8 mouse cellular contexts compared by ENCODE assay signal in genomic region chr5:139150603-139151031, GRCm38 (mm10). TPM values are rescaled to one million over a fixed set of nuclear protein-coding genes. Genes with fewer than 3 reads are reported as not detected.
DNase-seq lines count a peak whose midpoint lies in the region; ATAC-seq and TF ChIP-seq lines count a peak whose summit lies in the region.

No protein-coding gene starts in this region.

- WGBS in forebrain, embryonic 10.5 days: under 1% methylated on average over 45 of the region's 45 CpGs
- under 1% methylated on average over 42 of the region's 45 CpGs for WGBS in kidney, postnatal 0 days
- WGBS in midbrain, embryonic 10.5 days: under 1% methylated on average over 45 of the region's 45 CpGs
- WGBS in stomach, embryonic 16.5 days: under 1% methylated on average over 45 of the region's 45 CpGs

- H3K9me3 ChIP-seq in forebrain, embryonic 10.5 days: no peaks in the 10 kb centered on the region
- H3K9me3 ChIP-seq in kidney, postnatal 0 days (replicated peaks; ENCODE audit: low read length): no peaks in the 10 kb centered on the region
- no peaks in the 10 kb centered on the region for H3K9me3 ChIP-seq in midbrain, embryonic 10.5 days (replicated peaks)
- no peaks in the 10 kb centered on the region for H3K9me3 ChIP-seq in stomach, embryonic 16.5 days (replicated peaks; ENCODE audit: control insufficient read depth, low read length)

- peak overlapping the region; percentile 64 for H3K9ac ChIP-seq in kidney, postnatal 0 days (ENCODE audit: low read depth, low read length)
- H3K9ac ChIP-seq in stomach, embryonic 16.5 days (ENCODE audit: low read length): peak overlapping the region; percentile 87

- intact Hi-C loops in left cerebral cortex, postnatal 4 days (cut with DNase I): no loop called here
- intact Hi-C loops in left cerebral cortex, postnatal 14 days (cut with DNase I): no loop called here

- H3K27me3 ChIP-seq in forebrain, embryonic 10.5 days (ENCODE audit: poor library complexity, severe bottlenecking): no peaks in the 10 kb centered on the region
- H3K27me3 ChIP-seq in kidney, postnatal 0 days (ENCODE audit: insufficient read depth, low read length): no peaks in the 10 kb centered on the region
- H3K27me3 ChIP-seq in midbrain, embryonic 10.5 days (ENCODE audit: low read depth, poor library complexity, severe bottlenecking): no peaks in the 10 kb centered on the region
- H3K27me3 ChIP-seq in stomach, embryonic 16.5 days (ENCODE audit: control insufficient read depth, insufficient read depth, low read length): no peaks in the 10 kb centered on the region

- DNase-seq in left cerebral cortex, postnatal 4 days: peak; percentile 21
- no peak for DNase-seq in left cerebral cortex, postnatal 14 days (ENCODE audit: low spot score in 2 of 2)
- peak; percentile 30 to 51 for DNase-seq in adrenal gland, postnatal 36 days
- DNase-seq in forebrain, embryonic 10.5 days (ENCODE audit: extremely low spot score, low spot score): peak; percentile 30
- DNase-seq in kidney, postnatal 0 days (ENCODE audit: low spot score): no peak
- DNase-seq in midbrain, embryonic 10.5 days (ENCODE audit: low spot score): peak; percentile 21
- DNase-seq in gastrocnemius, postnatal 10 days: no peak

- peak overlapping the region; percentile 87 for H3K27ac ChIP-seq in forebrain, embryonic 10.5 days
- H3K27ac ChIP-seq in kidney, postnatal 0 days: peak overlapping the region; percentile 66
- H3K27ac ChIP-seq in midbrain, embryonic 10.5 days (replicated peaks): peak overlapping the region; percentile 87
- peak overlapping the region; percentile 34 for H3K27ac ChIP-seq in stomach, embryonic 16.5 days (ENCODE audit: low read length)

- no peak for TF ChIP-seq CTCF in kidney, postnatal 0 days (IDR thresholded peaks at IDR 0.05; ENCODE audit: low read depth)

- H3K4me2 ChIP-seq in kidney, postnatal 0 days (ENCODE audit: low read length): peak overlapping the region; percentile 86
- peak overlapping the region; percentile 83 for H3K4me2 ChIP-seq in stomach, embryonic 16.5 days (ENCODE audit: low read depth, low read length)

- peaks cover 25% of the 10 kb centered on the region for H3K4me1 ChIP-seq in forebrain, embryonic 10.5 days
- H3K4me1 ChIP-seq in kidney, postnatal 0 days (replicated peaks; ENCODE audit: insufficient read depth, low read length): 0 out of 2 replicates have a peak, but pooled peaks cover 3% of the 10 kb centered on the region
- H3K4me1 ChIP-seq in midbrain, embryonic 10.5 days: peaks cover 23% of the 10 kb centered on the region
- H3K4me1 ChIP-seq in stomach, embryonic 16.5 days (ENCODE audit: control insufficient read depth, insufficient read depth, low read length): peaks cover 15% of the 10 kb centered on the region

- peaks cover 41% of the 10 kb centered on the region for H3K36me3 ChIP-seq in forebrain, embryonic 10.5 days (replicated peaks)
- H3K36me3 ChIP-seq in kidney, postnatal 0 days (ENCODE audit: insufficient read depth, low read length): peaks cover 34% of the 10 kb centered on the region
- peaks cover 38% of the 10 kb centered on the region for H3K36me3 ChIP-seq in midbrain, embryonic 10.5 days
- H3K36me3 ChIP-seq in stomach, embryonic 16.5 days (ENCODE audit: control insufficient read depth, insufficient read depth, low read length): 0 out of 2 replicates have a peak, but pooled peaks cover 4% of the 10 kb centered on the region

- no peak; the same call in none of the 2 replicates for ATAC-seq in kidney, postnatal 0 days (replicated peaks; ENCODE audit: low FRiP score, low read depth)
- peak; percentile 2; the same call in 1 of the 2 replicates for ATAC-seq in stomach, embryonic 16.5 days (ENCODE audit: insufficient read depth, low FRiP score)

- H3K4me3 ChIP-seq in forebrain, embryonic 10.5 days: peak overlapping the region; percentile 94
- peak overlapping the region; percentile 68 for H3K4me3 ChIP-seq in kidney, postnatal 0 days (replicated peaks; ENCODE audit: low read depth, low read length)
- H3K4me3 ChIP-seq in midbrain, embryonic 10.5 days: peak overlapping the region; percentile 94
- H3K4me3 ChIP-seq in stomach, embryonic 16.5 days (replicated peaks; ENCODE audit: low read length): peak overlapping the region; percentile 87

RNA-seq across cellular contexts. Expression of gene Dnaaf5, which starts 0.6 kb away (rescaled TPM):
- total RNA-seq in left cerebral cortex, postnatal 4 days (2021): 10 to 100 TPM in 1 of 2 experiments, 1 to 10 TPM in 1; 7.8 to 11.4 TPM
- 1 to 10 TPM; 6.9 to 7.8 TPM for total RNA-seq in left cerebral cortex, postnatal 14 days (2021)
- 10 to 100 TPM; 22.7 to 22.8 TPM for total RNA-seq in adrenal gland, postnatal 36 days (2021)
- polyA plus RNA-seq in forebrain, embryonic 10.5 days (2016; fragmentation: Nextera tagmentation; extraction: Ambion mirVana): 8.0 and 9.9 TPM in 2 replicates
- 4.7 and 5.3 TPM in 2 replicates for polyA plus RNA-seq in kidney, postnatal 0 days (2015; fragmentation: Nextera tagmentation; extraction: Ambion mirVana)
- 6.7 and 7.7 TPM in 2 replicates for polyA plus RNA-seq in midbrain, embryonic 10.5 days (2016; fragmentation: Nextera tagmentation; extraction: Ambion mirVana)
- polyA plus RNA-seq in stomach, embryonic 16.5 days (2015; fragmentation: Nextera tagmentation; extraction: Ambion mirVana): 2.6 and 3.1 TPM in 2 replicates
- 10 to 100 TPM in 1 of 2 experiments, 1 to 10 TPM in 1; 9.0 to 10.1 TPM for total RNA-seq in gastrocnemius, postnatal 10 days (2021)

RNA-seq across cellular contexts. Expression of gene Prkar1b, which starts 0.8 kb away (rescaled TPM):
- total RNA-seq in left cerebral cortex, postnatal 4 days (2021): 100 to 1,000 TPM; 366 to 388 TPM
- 100 to 1,000 TPM; 571 to 599 TPM for total RNA-seq in left cerebral cortex, postnatal 14 days (2021)
- 10 to 100 TPM; 20.2 to 52.4 TPM for total RNA-seq in adrenal gland, postnatal 36 days (2021)
- polyA plus RNA-seq in forebrain, embryonic 10.5 days (2016; fragmentation: Nextera tagmentation; extraction: Ambion mirVana): 3.3 and 5.1 TPM in 2 replicates
- polyA plus RNA-seq in kidney, postnatal 0 days (2015; fragmentation: Nextera tagmentation; extraction: Ambion mirVana): 19.3 and 21.8 TPM in 2 replicates
- 9.4 and 21.6 TPM in 2 replicates for polyA plus RNA-seq in midbrain, embryonic 10.5 days (2016; fragmentation: Nextera tagmentation; extraction: Ambion mirVana)
- polyA plus RNA-seq in stomach, embryonic 16.5 days (2015; fragmentation: Nextera tagmentation; extraction: Ambion mirVana): 25.2 and 25.8 TPM in 2 replicates
- 1 to 10 TPM; 3.2 to 4.3 TPM for total RNA-seq in gastrocnemius, postnatal 10 days (2021)

RNA-seq across cellular contexts. Expression of gene Sun1, which starts 49.8 kb away (rescaled TPM):
- total RNA-seq in left cerebral cortex, postnatal 4 days (2021): 10 to 100 TPM; 77.1 to 81.6 TPM
- total RNA-seq in left cerebral cortex, postnatal 14 days (2021): 100 to 1,000 TPM in 1 of 2 experiments, 10 to 100 TPM in 1; 98.7 to 116 TPM
- total RNA-seq in adrenal gland, postnatal 36 days (2021): 100 to 1,000 TPM in 1 of 2 experiments, 10 to 100 TPM in 1; 73.4 to 105 TPM
- polyA plus RNA-seq in forebrain, embryonic 10.5 days (2016; fragmentation: Nextera tagmentation; extraction: Ambion mirVana): 52.9 and 53.8 TPM in 2 replicates
- polyA plus RNA-seq in kidney, postnatal 0 days (2015; fragmentation: Nextera tagmentation; extraction: Ambion mirVana): 35.0 and 38.6 TPM in 2 replicates
- polyA plus RNA-seq in midbrain, embryonic 10.5 days (2016; fragmentation: Nextera tagmentation; extraction: Ambion mirVana): 46.9 and 49.6 TPM in 2 replicates
- 56.2 and 58.3 TPM in 2 replicates for polyA plus RNA-seq in stomach, embryonic 16.5 days (2015; fragmentation: Nextera tagmentation; extraction: Ambion mirVana)
- total RNA-seq in gastrocnemius, postnatal 10 days (2021): 10 to 100 TPM; 42.7 to 52.4 TPM

Comparison
In these comparisons a context has a peak if more than half of its experiments do, and no peak if none do; other contexts are left out.
1. DNase-seq: peak in left cerebral cortex, postnatal 4 days (single experiment), adrenal gland, postnatal 36 days (2 of 2), forebrain, embryonic 10.5 days (single experiment) and midbrain, embryonic 10.5 days (single experiment); none in left cerebral cortex, postnatal 14 days (0 of 2), kidney, postnatal 0 days (single experiment) and gastrocnemius, postnatal 10 days (single experiment).
2. H3K27ac ChIP-seq: peak in every context shown above with its lines; median percentile 87 in forebrain, embryonic 10.5 days; 87 in midbrain, embryonic 10.5 days; 66 in kidney, postnatal 0 days; 34 in stomach, embryonic 16.5 days.
3. RNA of gene Prkar1b, which starts 0.8 kb away (total RNA-seq): 571 to 599 TPM in left cerebral cortex, postnatal 14 days and 366 to 388 TPM in left cerebral cortex, postnatal 4 days; 20.2 to 52.4 TPM in adrenal gland, postnatal 36 days and 3.2 to 4.3 TPM in gastrocnemius, postnatal 10 days; every median in the first group is over 4 times any median in the second.
4. Peak in every context shown above with its lines, with median percentiles within 50 percentile points of each other: H3K4me3 ChIP-seq.